In the genomic region with DNA sequence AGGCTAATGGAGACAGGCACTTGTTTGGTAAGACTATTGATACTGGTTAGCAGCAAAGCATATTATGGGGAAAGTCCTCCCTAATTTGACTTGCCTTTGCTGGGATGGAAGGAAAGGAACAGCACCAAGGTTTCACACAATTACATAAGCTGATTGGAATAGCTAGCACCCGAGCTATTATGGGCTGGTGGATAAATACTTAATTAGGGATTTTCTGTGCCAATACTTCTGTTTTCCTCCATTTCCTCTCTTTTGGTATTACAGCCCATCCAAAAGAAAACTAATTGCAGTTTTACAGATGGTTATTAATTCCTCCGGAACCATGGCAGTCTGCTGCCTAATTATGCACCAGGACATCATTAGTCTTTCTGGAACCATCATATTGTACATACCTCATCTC, we compare ENCODE assay signal across 24 mouse cellular contexts. TPM values are rescaled to one million over a fixed set of nuclear protein-coding genes. Genes with fewer than 3 reads are reported as not detected.
DNase-seq lines count a peak whose midpoint lies in the region; ATAC-seq and TF ChIP-seq lines count a peak whose summit lies in the region.
"Had no signal": no experiment of that assay in that cellular context is flagged by ENCODE, and none has a peak within 500 bp of the region (broad histone marks: within the 10 kb centered on the region; RNA-seq: fewer than 3 reads in every experiment).

No protein-coding gene starts in this region.

- H3K9me3 ChIP-seq in forebrain, embryonic 15.5 days, result no peaks in the 10 kb centered on the region
- H3K9me3 ChIP-seq in forebrain, embryonic 10.5 days, result no peaks in the 10 kb centered on the region
- no peaks in the 10 kb centered on the region for H3K9me3 ChIP-seq in forebrain, postnatal 0 days (ENCODE audit: low read length)
- H3K9me3 ChIP-seq in forebrain, embryonic 11.5 days (ENCODE audit: control insufficient read depth, low read length), result no peaks in the 10 kb centered on the region
- H3K9me3 ChIP-seq: embryonic facial prominence, embryonic 10.5 days; embryonic facial prominence, embryonic 12.5 days had no signal

- TF ChIP-seq CTCF in forebrain, postnatal 0 days (IDR thresholded peaks at IDR 0.05; ENCODE audit: low read depth), result no peak
- TF ChIP-seq CTCF in brain, embryonic 14.5 days (IDR thresholded peaks at IDR 0.05; ENCODE audit: borderline replicate concordance, extremely low read depth, insufficient read depth, insufficient read length), result no peak

- H3K4me2 ChIP-seq in forebrain, embryonic 15.5 days (replicated peaks), result no peak overlapping the region
- H3K4me2 ChIP-seq in forebrain, postnatal 0 days (ENCODE audit: low read depth), result no peak overlapping the region
- H3K4me2 ChIP-seq in forebrain, embryonic 11.5 days (ENCODE audit: low read depth, low read length, severe bottlenecking), result no peak overlapping the region
- H3K4me2 ChIP-seq: embryonic facial prominence, embryonic 12.5 days had no signal

- no peaks in the 10 kb centered on the region for H3K36me3 ChIP-seq in forebrain, embryonic 15.5 days
- H3K36me3 ChIP-seq in forebrain, embryonic 10.5 days (replicated peaks), result no peaks in the 10 kb centered on the region
- no peaks in the 10 kb centered on the region for H3K36me3 ChIP-seq in forebrain, postnatal 0 days (ENCODE audit: insufficient read depth)
- no peaks in the 10 kb centered on the region for H3K36me3 ChIP-seq in forebrain, embryonic 11.5 days (ENCODE audit: control insufficient read depth, insufficient read depth, low read length)
- H3K36me3 ChIP-seq: embryonic facial prominence, embryonic 10.5 days; embryonic facial prominence, embryonic 12.5 days had no signal

- TF ChIP-seq POLR2A in brain, embryonic 14.5 days (IDR thresholded peaks at IDR 0.05; ENCODE audit: borderline replicate concordance, extremely low read depth, insufficient read depth, insufficient read length, poor library complexity, severe bottlenecking), result no peak

- H3K4me3 ChIP-seq in forebrain, embryonic 15.5 days, result no peak overlapping the region
- no peak overlapping the region for H3K4me3 ChIP-seq in forebrain, embryonic 10.5 days
- H3K4me3 ChIP-seq in forebrain, postnatal 0 days (ENCODE audit: low read depth, low read length), result no peak overlapping the region
- H3K4me3 ChIP-seq in forebrain, embryonic 11.5 days (ENCODE audit: low read depth, low read length), result no peak overlapping the region
- H3K4me3 ChIP-seq: embryonic facial prominence, embryonic 10.5 days; embryonic facial prominence, embryonic 12.5 days; gastrocnemius, adult 2 months had no signal

- peak; percentile 53; the same call in 1 of the 2 replicates for ATAC-seq in forebrain, embryonic 15.5 days (replicated peaks)
- peak; percentile 61; the same call in 1 of the 2 replicates for ATAC-seq in forebrain, postnatal 0 days
- ATAC-seq in forebrain, embryonic 11.5 days (replicated peaks; ENCODE audit: low FRiP score), result no peak

- H3K9ac ChIP-seq in forebrain, embryonic 15.5 days (replicated peaks), result no peak overlapping the region
- no peak overlapping the region for H3K9ac ChIP-seq in forebrain, postnatal 0 days
- no peak overlapping the region for H3K9ac ChIP-seq in forebrain, embryonic 11.5 days (ENCODE audit: low read length)
- H3K9ac ChIP-seq: embryonic facial prominence, embryonic 12.5 days had no signal

- WGBS in forebrain, embryonic 15.5 days, result 24% methylated on average over 2 of the region's 2 CpGs
- WGBS in forebrain, embryonic 10.5 days, result 73% methylated on average over 2 of the region's 2 CpGs
- 18% methylated on average over 2 of the region's 2 CpGs for WGBS in forebrain, postnatal 0 days
- WGBS in forebrain, embryonic 11.5 days, result 60% methylated on average over 2 of the region's 2 CpGs

- no peak for DNase-seq in forebrain, embryonic 10.5 days (ENCODE audit: extremely low spot score, low spot score)
- DNase-seq in forebrain, postnatal 0 days, result peak; percentile 20
- DNase-seq in forebrain, embryonic 11.5 days (ENCODE audit: low spot score), result no peak
- DNase-seq in layer of hippocampus, adult 9-11 months, result peak; percentile 32
- DNase-seq in layer of hippocampus, adult 8-10 months (ENCODE audit: low spot score in 2 of 2), result no peak
- peak; percentile 78 for DNase-seq in brain, embryonic 14.5 days (ENCODE audit: low read depth)
- DNase-seq in cerebellum, postnatal 36 days, result no peak
- DNase-seq: adrenal gland, adult 2 months; adrenal gland, postnatal 10 days; adrenal gland, postnatal 25 days; cerebellum, adult 11 months; cerebellum, adult 18-20 months; cerebellum, adult 8-10 months; cerebellum, adult 9-11 months; cerebellum, postnatal 14 days; gastrocnemius, adult 2 months had no signal

- H3K27me3 ChIP-seq in forebrain, embryonic 15.5 days, result no peaks in the 10 kb centered on the region
- no peaks in the 10 kb centered on the region for H3K27me3 ChIP-seq in forebrain, embryonic 10.5 days (ENCODE audit: poor library complexity, severe bottlenecking)
- no peaks in the 10 kb centered on the region for H3K27me3 ChIP-seq in forebrain, postnatal 0 days (ENCODE audit: insufficient read depth, low read length)
- no peaks in the 10 kb centered on the region for H3K27me3 ChIP-seq in forebrain, embryonic 11.5 days (ENCODE audit: control insufficient read depth, insufficient read depth, low read length)
- H3K27me3 ChIP-seq: embryonic facial prominence, embryonic 12.5 days had no signal

- peaks cover 11% of the 10 kb centered on the region for H3K4me1 ChIP-seq in forebrain, embryonic 15.5 days
- H3K4me1 ChIP-seq in forebrain, embryonic 10.5 days, result no peaks in the 10 kb centered on the region
- H3K4me1 ChIP-seq in forebrain, postnatal 0 days (ENCODE audit: insufficient read depth), result no peaks in the 10 kb centered on the region
- no peaks in the 10 kb centered on the region for H3K4me1 ChIP-seq in forebrain, embryonic 11.5 days (replicated peaks; ENCODE audit: control insufficient read depth, insufficient read depth, low read length)
- H3K4me1 ChIP-seq: embryonic facial prominence, embryonic 10.5 days; embryonic facial prominence, embryonic 12.5 days had no signal

- peak overlapping the region; percentile 29; the same call in 1 of the 2 replicates for H3K27ac ChIP-seq in forebrain, embryonic 15.5 days (replicated peaks)
- no peak overlapping the region for H3K27ac ChIP-seq in forebrain, embryonic 10.5 days
- H3K27ac ChIP-seq in forebrain, postnatal 0 days (ENCODE audit: low read depth, low read length), result no peak overlapping the region
- no peak overlapping the region for H3K27ac ChIP-seq in forebrain, embryonic 11.5 days (ENCODE audit: low read depth, low read length)
- H3K27ac ChIP-seq: embryonic facial prominence, embryonic 10.5 days; embryonic facial prominence, embryonic 12.5 days; gastrocnemius, adult 2 months had no signal

RNA-seq across cellular contexts. Expression of a gene that starts 11.3 kb away (rescaled TPM):
- 91.7 and 95.2 TPM in 2 replicates for polyA plus RNA-seq in forebrain, embryonic 15.5 days (2015; fragmentation: Nextera tagmentation; extraction: Ambion mirVana)
- polyA plus RNA-seq in forebrain, embryonic 10.5 days (2016; fragmentation: Nextera tagmentation; extraction: Ambion mirVana), result 31.1 and 34.5 TPM in 2 replicates
- total RNA-seq in forebrain, postnatal 0 days (2014; rRNA removed), result 109 and 139 TPM in 2 replicates
- 157 and 178 TPM in 2 replicates for polyA plus RNA-seq in forebrain, postnatal 0 days (2015; fragmentation: Nextera tagmentation; extraction: Ambion mirVana)
- polyA plus RNA-seq in forebrain, embryonic 11.5 days (2014; fragmentation: Nextera tagmentation; extraction: Ambion mirVana), result 45.7 and 47.1 TPM in 2 replicates
- 100 to 1,000 TPM in 2 of 4 experiments, 10 to 100 TPM in 2; 98.5 to 101 (median 99.8) TPM for total RNA-seq in layer of hippocampus, adult 8-10 months (2022)
- 64.2 and 69.0 TPM in 2 replicates for polyA plus RNA-seq in brain, embryonic 14.5 days (2012; rRNA removed)

RNA-seq across cellular contexts. Expression of a gene that starts 17.8 kb away (rescaled TPM):
- 6.1 and 6.4 TPM in 2 replicates for polyA plus RNA-seq in forebrain, embryonic 15.5 days (2015; fragmentation: Nextera tagmentation; extraction: Ambion mirVana)
- polyA plus RNA-seq in forebrain, embryonic 10.5 days (2016; fragmentation: Nextera tagmentation; extraction: Ambion mirVana), result 0.56 and 0.87 TPM in 2 replicates
- 23.6 and 43.4 TPM in 2 replicates for total RNA-seq in forebrain, postnatal 0 days (2014; rRNA removed)
- polyA plus RNA-seq in forebrain, postnatal 0 days (2015; fragmentation: Nextera tagmentation; extraction: Ambion mirVana), result 14.8 and 21.9 TPM in 2 replicates
- 0.83 and 0.87 TPM in 2 replicates for polyA plus RNA-seq in forebrain, embryonic 11.5 days (2014; fragmentation: Nextera tagmentation; extraction: Ambion mirVana)
- total RNA-seq in layer of hippocampus, adult 8-10 months (2022), result 100 to 1,000 TPM; 199 to 233 (median 214) TPM
- 2.6 and 3.2 TPM in 2 replicates for polyA plus RNA-seq in brain, embryonic 14.5 days (2012; rRNA removed)
- total RNA-seq: gastrocnemius, adult 2 months; MEL had no signal
- polyA plus RNA-seq: C2C12 had no signal

RNA-seq across cellular contexts. Expression of a gene that starts 32.5 kb away (rescaled TPM):
- not detected in 2 replicates for polyA plus RNA-seq in forebrain, embryonic 15.5 days (2015; fragmentation: Nextera tagmentation; extraction: Ambion mirVana)
- not detected in 2 replicates for polyA plus RNA-seq in forebrain, embryonic 10.5 days (2016; fragmentation: Nextera tagmentation; extraction: Ambion mirVana)
- total RNA-seq in forebrain, postnatal 0 days (2014; rRNA removed), result not detected in 2 replicates
- 0.29 TPM in 1 of 2 replicates, not detected in the other for polyA plus RNA-seq in forebrain, postnatal 0 days (2015; fragmentation: Nextera tagmentation; extraction: Ambion mirVana)
- 0.28 TPM in 1 of 2 replicates, not detected in the other for polyA plus RNA-seq in forebrain, embryonic 11.5 days (2014; fragmentation: Nextera tagmentation; extraction: Ambion mirVana)
- total RNA-seq in layer of hippocampus, adult 8-10 months (2022), result not detected
- polyA plus RNA-seq in brain, embryonic 14.5 days (2012; rRNA removed), result 0.11 and 0.14 TPM in 2 replicates
- total RNA-seq: adrenal gland, adult 2 months; adrenal gland, postnatal 10 days; adrenal gland, postnatal 25 days; adrenal gland, postnatal 4 days; ES-E14; gastrocnemius, adult 2 months; MEL had no signal
- polyA plus RNA-seq: embryonic facial prominence, embryonic 10.5 days; embryonic facial prominence, embryonic 12.5 days; embryonic facial prominence, embryonic 14.5 days had no signal

RNA-seq across cellular contexts. Expression of a gene that starts 40.4 kb away (rescaled TPM):
- 0.22 and 0.88 TPM in 2 replicates for polyA plus RNA-seq in forebrain, embryonic 15.5 days (2015; fragmentation: Nextera tagmentation; extraction: Ambion mirVana)
- 0.20 and 0.25 TPM in 2 replicates for polyA plus RNA-seq in forebrain, embryonic 10.5 days (2016; fragmentation: Nextera tagmentation; extraction: Ambion mirVana)
- 0.33 and 0.46 TPM in 2 replicates for total RNA-seq in forebrain, postnatal 0 days (2014; rRNA removed)
- 1.1 and 1.4 TPM in 2 replicates for polyA plus RNA-seq in forebrain, postnatal 0 days (2015; fragmentation: Nextera tagmentation; extraction: Ambion mirVana)
- not detected in 2 replicates for polyA plus RNA-seq in forebrain, embryonic 11.5 days (2014; fragmentation: Nextera tagmentation; extraction: Ambion mirVana)
- under 1 TPM in 1 of 4 experiments, not detected in 3; 0.92 TPM for total RNA-seq in layer of hippocampus, adult 8-10 months (2022)
- 0.26 and 0.32 TPM in 2 replicates for polyA plus RNA-seq in brain, embryonic 14.5 days (2012; rRNA removed)
- total RNA-seq: adrenal gland, adult 2 months; adrenal gland, postnatal 10 days; adrenal gland, postnatal 25 days; adrenal gland, postnatal 4 days; gastrocnemius, adult 2 months; MEL had no signal
- polyA plus RNA-seq: adrenal gland, adult 2 months had no signal

Comparison
In these comparisons a context has a peak if more than half of its experiments do, and no peak if none do; other contexts are left out.
1. DNase-seq: peak in forebrain, postnatal 0 days (single experiment), layer of hippocampus, adult 9-11 months (single experiment) and brain, embryonic 14.5 days (single experiment); none in forebrain, embryonic 10.5 days (single experiment), forebrain, embryonic 11.5 days (single experiment), layer of hippocampus, adult 8-10 months (0 of 2) and cerebellum, postnatal 36 days (0 of 2).